In genomic region chr6:23147221-23147620, GRCm38 (mm10) we compare ENCODE assay signal across 15 mouse cellular contexts. TPM values are rescaled to one million over a fixed set of nuclear protein-coding genes. Genes with fewer than 3 reads are reported as not detected.
"Had no signal": no experiment of that assay in that cellular context is flagged by ENCODE, and none has a peak within 500 bp of the region (broad histone marks: within the 10 kb centered on the region; RNA-seq: fewer than 3 reads in every experiment).

No protein-coding gene starts in this region.

- H3K4me3 ChIP-seq: left cerebral cortex, adult 2 months; limb, embryonic 10.5 days; megakaryocyte, embryonic 14.5 days; midbrain, embryonic 12.5 days; stomach, embryonic 15.5 days had no signal

- H3K36me3 ChIP-seq: limb, embryonic 10.5 days; midbrain, embryonic 12.5 days; stomach, embryonic 15.5 days had no signal

- H3K27me3 ChIP-seq: megakaryocyte, embryonic 14.5 days; midbrain, embryonic 12.5 days; stomach, embryonic 15.5 days had no signal

- H3K4me1 ChIP-seq: limb, embryonic 10.5 days; megakaryocyte, embryonic 14.5 days; midbrain, embryonic 12.5 days; stomach, embryonic 15.5 days had no signal

- H3K9me3 ChIP-seq: limb, embryonic 10.5 days; megakaryocyte, embryonic 14.5 days; midbrain, embryonic 12.5 days; stomach, embryonic 15.5 days had no signal

- H3K27ac ChIP-seq: kidney, postnatal 0 days; left cerebral cortex, adult 2 months; limb, embryonic 10.5 days; macrophage; midbrain, embryonic 12.5 days; stomach, embryonic 15.5 days had no signal

- DNase-seq: lung, embryonic 14.5 days; lung, postnatal 14 days; right cerebral cortex, postnatal 14 days; thymus, adult 2 months; thymus, postnatal 25 days had no signal

- H3K4me2 ChIP-seq: lung, embryonic 14.5 days; midbrain, embryonic 12.5 days; stomach, embryonic 15.5 days had no signal

- H3K9ac ChIP-seq: lung, embryonic 14.5 days; midbrain, embryonic 12.5 days; stomach, embryonic 15.5 days had no signal

- ATAC-seq: inflammation-experienced regulatory T-cells, adult 6 months; intestine, postnatal 0 days; midbrain, embryonic 16.5 days had no signal

RNA-seq across cellular contexts. Expression of gene Aass, which starts 14.4 kb away (rescaled TPM):
- polyA plus RNA-seq: macrophage had no signal
